Mouse (Mus musculus): ENCODE measurements around the gene Snrpa1.

Gene Snrpa1

DNA sequence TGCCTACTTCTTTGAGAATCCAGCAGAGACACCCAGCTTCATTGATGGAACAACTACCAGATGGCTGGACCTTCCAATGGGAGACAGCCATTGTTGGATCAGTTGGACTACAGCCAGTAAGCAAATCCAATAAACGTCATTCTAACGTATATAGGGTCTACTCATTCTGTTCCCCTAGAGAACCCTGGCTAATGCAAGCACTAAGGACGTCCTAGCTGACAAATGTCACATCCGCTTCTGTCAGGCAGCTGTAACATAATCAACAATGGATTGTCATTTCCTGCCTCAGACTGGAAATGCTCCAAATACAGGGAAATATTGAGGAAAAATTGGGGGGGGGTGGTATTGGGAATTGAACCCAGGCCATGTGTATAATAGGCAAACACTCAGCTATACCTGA lies 47.0 kb downstream of the Snrpa1 start:
- ChIA-PET POLR2A (interaction anchor here in 3 of 4 experiments (0.6 to 0.9 kb wide), 3 partner anchors 10 to 651 kb away, joined by 3 read pairs; no protein-coding TSS in a partner anchor), CTCF (interaction anchor here in 2 of 4 experiments (0.6 to 1.0 kb wide), 4 partner anchors 26 to 201 kb away, joined by 3 to 13 read pairs (median 3); partner anchors contain the start of gene Selenos (in 1 of the 2))

DNA sequence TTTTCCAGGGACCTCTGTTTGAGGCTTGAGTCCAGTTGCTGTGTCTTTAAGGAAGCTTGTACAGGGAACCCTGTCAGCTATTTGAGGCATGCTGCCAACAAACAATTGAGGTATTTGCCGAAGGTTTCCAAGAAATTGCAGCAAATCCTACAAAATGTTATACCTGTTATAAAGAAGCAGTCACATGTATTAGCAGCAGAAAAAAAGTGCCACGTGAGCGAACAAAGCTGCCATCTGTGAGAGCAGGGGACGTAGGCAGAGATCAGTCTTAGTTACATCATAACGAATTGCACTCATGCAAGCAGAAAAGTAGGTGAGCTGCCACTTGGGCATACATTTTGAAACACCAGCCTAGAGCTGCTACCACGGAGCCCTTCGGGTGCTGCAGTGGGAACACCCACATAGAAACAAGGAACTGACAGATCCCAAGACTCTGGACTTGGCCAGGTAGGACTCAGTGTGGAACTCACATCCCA lies 47.8 kb downstream of the Snrpa1 start:
- POLR2A ChIA-PET = interaction anchor here in 2 of 4 experiments (0.6 to 1.7 kb wide), 3 partner anchors 27 to 195 kb away, joined by 3 to 4 read pairs (median 3); partner anchors contain the start of gene Selenos (in 1 of the 2)
- CTCF ChIA-PET = interaction anchor here in 1 of 4 experiments (1.0 kb wide), 1 partner anchor 27 kb away, joined by 13 read pairs; the partner anchor contains the start of gene Selenos

DNA sequence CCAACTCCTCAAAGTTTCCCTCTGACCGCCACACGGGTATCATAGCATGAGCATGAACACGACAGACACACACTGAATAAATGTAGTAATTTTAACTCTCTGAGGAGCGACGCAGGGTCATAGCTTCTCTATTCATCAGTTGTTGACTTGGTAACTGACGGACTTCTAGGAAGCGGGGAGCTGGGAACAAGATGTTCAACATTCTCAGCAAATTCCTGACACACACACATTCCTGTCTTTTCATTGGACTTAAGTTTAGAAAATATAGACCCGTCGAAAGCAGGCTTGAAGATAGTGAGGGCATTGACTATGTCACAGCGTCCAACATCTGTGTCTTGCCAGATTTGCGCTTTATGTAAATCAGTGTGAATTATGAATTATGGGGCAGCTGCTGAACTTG lies 48.4 kb downstream of the Snrpa1 start:
- ChIA-PET CTCF (interaction anchor here in 1 of 4 experiments (0.9 kb wide), 1 partner anchor 553 kb away, joined by 3 read pairs; no protein-coding TSS in a partner anchor), POLR2A (interaction anchor here in 2 of 4 experiments (1.5 to 1.7 kb wide), 2 partner anchors 28 to 193 kb away, joined by 3 to 4 read pairs; partner anchors contain the start of gene Selenos (in 1 of the 2))

DNA sequence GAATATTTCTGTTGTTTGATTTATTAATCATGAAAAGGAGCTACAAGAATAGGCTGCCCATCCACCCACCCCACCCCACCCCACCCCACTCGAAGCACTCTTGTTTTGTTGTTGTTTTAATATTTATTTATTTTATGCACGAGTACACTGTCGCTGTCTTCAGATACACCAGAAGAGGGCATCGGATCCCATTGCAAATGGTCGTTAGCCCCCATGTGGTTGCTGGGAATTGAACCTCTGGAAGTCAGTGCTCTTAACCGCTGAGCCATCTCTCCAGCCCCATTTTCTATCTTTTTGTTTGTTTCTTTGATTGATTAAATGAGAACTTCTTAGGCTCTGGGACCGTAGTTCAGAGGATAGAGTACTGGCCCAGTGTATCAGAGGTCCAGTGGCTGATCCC lies 49.1 kb downstream of the Snrpa1 start:
- CTCF ChIA-PET = interaction anchor here in 2 of 4 experiments (0.6 to 0.9 kb wide), 2 partner anchors 83 to 552 kb away, joined by 3 read pairs; no protein-coding TSS in a partner anchor
- POLR2A ChIA-PET = interaction anchor here in 3 of 4 experiments (0.6 to 1.7 kb wide), 5 partner anchors 26 to 192 kb away, joined by 3 to 10 read pairs (median 3); partner anchors contain the start of gene Selenos (in 1 of the 3)

DNA sequence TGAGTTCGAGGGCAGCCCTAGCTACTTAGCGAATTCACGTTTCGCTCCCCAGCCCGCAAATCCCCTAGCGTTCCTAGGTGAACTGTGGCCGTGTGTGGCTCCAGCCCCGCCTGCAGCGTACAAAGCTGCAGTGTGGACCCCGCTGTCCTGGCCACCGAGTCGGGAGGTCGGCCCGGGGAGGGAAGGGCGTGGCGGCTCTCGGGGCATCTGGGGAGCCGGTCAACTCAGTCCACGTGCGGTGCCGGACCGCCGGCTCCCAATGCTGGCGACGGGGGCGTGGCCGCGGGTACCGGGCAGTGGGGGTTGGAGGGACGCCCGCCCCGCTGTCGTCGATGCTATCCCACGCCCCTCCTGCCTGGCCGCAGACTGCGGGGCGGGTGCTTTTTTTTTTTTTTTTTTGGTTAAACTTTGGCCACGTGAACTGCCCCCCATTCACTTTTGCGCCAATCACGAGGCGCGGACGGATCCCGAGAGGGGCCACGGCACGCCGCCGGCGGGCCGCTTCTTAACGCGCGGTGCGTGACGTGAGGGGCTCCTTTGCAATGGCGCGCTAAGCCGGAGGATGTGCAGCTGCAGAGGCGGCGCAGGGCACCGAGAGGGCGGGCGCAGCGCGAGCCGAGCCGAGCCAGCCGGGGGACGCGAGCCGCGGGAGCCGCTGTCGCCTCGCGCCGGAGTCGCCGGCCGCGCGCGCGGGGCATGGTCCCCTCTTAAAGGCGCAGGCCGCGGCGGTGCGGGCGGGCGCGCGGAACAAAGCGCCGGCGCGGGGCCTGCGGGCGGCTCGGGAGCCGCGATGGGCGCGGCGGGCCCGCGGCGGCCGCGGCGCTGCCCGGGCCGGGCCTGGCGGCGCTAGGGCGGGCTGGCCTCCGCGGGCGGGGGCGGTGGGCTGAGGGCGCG lies 50.4 kb downstream of the Snrpa1 start, which contains the start of gene Chsy1:
Chsy1 (plus strand) TSS at position 555 of the 894 bp plus-strand sequence.
- POLR2A ChIA-PET = interaction anchor here in 3 of 4 experiments (0.5 to 1.8 kb wide), 11 partner anchors 11 to 438 kb away, joined by 3 to 11 read pairs (median 3); partner anchors contain the start of gene Selenos (in 1 of the 3)
- CTCF ChIA-PET = interaction anchor here (0.6 to 1.1 kb wide), 7 partner anchors 9 to 396 kb away, joined by 3 to 10 read pairs (median 4); no protein-coding TSS in a partner anchor

DNA sequence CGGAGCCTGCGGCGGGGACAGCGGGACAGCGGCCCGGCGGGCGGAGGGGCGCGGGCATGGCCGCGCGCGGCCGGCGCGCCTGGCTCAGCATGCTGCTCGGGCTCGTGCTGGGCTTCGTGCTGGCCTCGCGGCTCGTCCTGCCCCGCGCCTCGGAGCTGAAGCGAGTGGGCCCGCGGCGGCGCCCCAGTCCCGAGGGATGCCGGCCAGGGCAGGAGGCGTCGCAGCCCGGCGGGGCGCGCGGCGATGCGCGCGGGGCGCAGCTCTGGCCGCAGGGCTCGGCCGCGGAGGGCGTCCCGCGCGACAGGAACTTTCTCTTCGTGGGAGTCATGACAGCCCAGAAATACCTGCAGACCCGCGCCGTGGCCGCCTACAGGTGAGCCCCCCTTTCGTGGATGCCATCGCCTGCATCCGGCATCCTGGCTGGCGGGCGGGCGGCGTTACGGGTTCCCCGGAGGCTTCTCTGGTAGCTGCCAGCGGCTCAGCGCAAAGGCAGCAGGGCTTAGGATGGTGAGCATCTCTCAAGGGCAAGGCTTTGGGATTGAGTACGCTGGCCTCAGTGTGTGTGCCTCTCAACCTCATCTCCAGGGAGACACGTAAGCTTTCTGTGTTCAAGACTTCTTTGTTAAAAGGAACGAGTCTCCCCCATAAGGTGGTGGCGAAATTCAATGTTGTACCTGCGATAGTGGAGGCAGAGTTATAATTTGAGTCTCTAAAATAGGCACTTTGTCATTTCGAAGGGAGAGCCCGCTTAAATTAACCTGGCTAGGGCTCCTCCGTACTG lies 51.2 kb downstream of the Snrpa1 start:
- ChIA-PET POLR2A (interaction anchor here (0.5 to 1.8 kb wide), 13 partner anchors 8 to 660 kb away, joined by 3 to 11 read pairs (median 3); partner anchors contain the start of gene Selenos (in 1 of the 4)), CTCF (interaction anchor here (0.6 to 1.1 kb wide), 4 partner anchors 10 to 396 kb away, joined by 3 to 10 read pairs (median 4); no protein-coding TSS in a partner anchor)

DNA sequence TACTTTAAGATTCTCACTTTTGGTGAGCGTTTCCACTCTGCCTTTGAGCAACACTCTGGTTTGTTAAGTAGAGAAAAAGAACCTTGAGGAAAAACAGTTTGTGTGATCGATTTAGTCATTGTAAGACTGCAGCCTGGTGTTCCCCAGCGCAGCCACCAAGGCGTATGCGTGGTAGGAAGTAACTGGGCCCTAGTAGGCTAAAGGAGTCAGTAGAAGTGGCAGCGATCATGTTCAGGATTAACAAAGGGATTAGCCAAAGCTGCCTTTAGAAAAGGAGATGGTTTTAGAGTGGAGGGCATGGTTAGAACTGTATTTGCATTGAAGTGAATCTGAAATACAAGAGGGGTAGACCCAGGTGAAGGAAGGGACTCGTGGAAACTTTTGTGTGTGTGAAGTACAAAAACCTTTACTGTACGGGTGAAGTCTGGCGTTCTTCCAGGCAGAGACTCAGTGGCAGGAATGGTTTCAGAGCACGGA lies 51.9 kb downstream of the Snrpa1 start:
- POLR2A ChIA-PET = interaction anchor here (0.5 to 1.8 kb wide), 11 partner anchors 8 to 661 kb away, joined by 3 to 11 read pairs (median 3); partner anchors contain the start of gene Selenos (in 1 of the 4)
- CTCF ChIA-PET = no interaction called here

DNA sequence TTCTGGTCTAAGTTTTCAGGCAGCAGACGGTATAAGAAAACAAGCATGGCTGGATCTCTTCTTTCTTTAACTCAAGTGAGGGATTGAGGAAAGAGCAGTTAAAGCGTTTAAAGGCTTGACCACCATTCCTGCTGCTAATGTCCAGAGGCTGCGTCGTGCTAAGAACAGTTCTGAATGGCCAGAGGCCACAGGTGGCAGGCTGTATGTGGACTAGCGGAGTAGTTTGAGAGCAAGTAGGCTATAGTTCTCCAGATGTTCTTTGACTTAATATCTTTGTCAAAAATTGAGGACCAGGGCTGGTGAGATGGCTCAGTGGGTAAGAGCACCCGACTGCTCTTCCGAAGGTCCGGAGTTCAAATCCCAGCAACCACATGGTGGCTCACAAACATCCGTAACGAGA lies 52.4 kb downstream of the Snrpa1 start:
- ChIA-PET CTCF (no interaction called here), POLR2A (interaction anchor here in 2 of 4 experiments (1.1 to 1.8 kb wide), 4 partner anchors 8 to 38 kb away, joined by 3 to 11 read pairs (median 4); partner anchors contain the start of gene Selenos (in 1 of the 2))

DNA sequence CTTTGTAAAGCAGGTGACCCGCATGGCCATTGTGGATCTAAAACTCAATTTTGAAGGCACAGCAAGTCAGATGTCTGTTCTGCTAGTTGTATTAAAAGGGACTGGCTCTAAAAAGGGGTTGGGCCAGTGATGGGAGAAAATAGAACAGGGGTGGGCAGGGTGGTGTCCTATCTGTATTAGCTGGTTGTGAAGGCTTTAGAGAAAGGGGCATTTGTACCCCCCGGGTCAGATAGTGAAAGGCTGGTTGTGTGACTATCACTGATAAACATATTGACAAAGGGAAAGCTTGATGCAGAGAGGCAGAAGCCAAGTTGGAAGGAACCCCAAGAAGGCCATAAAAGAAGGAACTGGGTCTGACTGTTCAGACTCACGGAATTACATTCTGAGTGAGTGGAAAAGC lies 54.8 kb downstream of the Snrpa1 start:
- CTCF ChIA-PET = interaction anchor here in 1 of 4 experiments (1.2 kb wide), 1 partner anchor 11 kb away, joined by 4 read pairs; no protein-coding TSS in a partner anchor
- POLR2A ChIA-PET = interaction anchor here in 1 of 4 experiments (0.9 to 1.5 kb wide), 3 partner anchors 11 to 80 kb away, joined by 3 to 6 read pairs (median 5); partner anchors contain the start of gene Selenos

DNA sequence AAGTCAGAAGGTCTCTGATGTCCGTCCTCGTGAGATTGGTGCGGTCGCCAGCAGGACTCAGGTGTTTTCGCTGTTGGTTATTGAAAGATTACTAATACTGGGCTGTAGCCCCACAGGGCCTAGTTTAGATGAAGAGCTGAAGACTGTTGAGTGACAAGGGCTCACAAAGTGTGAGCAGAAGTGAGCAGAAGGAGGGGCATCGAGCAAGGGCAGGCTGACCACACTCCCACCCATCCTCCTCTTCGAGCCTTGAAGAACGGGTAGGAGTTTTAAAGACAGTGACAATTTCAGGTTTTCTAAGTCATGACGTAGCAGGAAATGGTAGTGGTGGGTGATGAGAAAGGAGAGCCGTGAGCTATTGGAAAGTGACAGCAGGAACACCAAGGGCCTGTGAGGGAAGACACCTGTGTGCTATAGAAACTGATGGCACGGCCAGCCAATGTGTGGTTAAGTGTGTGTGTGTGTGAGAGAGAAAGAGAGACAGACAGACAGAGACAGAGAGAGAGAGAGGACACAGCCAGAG lies 57.1 kb downstream of the Snrpa1 start:
- ChIA-PET CTCF (no interaction called here), POLR2A (interaction anchor here in 2 of 4 experiments (0.9 to 1.0 kb wide), 2 partner anchors 14 to 37 kb away, joined by 3 read pairs; partner anchors contain the start of gene Selenos (in 1 of the 2))

DNA sequence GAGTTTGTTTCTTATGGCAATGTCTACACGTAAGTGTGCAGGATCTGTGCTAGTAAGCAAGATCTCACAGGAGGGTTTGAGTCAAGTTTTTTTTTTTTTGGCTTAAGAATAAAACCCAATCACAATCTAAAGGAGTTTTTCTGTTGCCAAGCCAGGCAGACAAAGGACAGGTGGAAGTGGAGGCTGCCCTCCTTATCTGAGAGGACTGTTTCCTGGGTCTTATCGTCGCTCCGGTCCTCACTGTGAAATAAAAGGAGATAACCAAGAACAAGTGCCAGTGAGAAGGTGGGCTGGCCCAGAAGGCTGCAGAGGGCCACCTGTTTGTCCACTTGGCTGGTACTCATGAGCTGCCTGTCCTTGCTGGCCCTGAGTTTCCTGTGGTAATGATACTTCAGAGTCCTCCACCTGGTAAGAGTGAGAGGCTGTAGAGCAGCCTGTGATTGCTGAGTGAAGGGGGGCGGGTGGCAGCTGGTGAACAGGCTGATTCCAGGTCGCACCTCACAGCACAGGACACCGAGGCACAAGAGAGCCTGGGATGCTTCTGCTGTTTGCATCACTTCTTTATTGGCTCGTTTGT lies 58.2 kb downstream of the Snrpa1 start:
- CTCF ChIA-PET = no interaction called here

DNA sequence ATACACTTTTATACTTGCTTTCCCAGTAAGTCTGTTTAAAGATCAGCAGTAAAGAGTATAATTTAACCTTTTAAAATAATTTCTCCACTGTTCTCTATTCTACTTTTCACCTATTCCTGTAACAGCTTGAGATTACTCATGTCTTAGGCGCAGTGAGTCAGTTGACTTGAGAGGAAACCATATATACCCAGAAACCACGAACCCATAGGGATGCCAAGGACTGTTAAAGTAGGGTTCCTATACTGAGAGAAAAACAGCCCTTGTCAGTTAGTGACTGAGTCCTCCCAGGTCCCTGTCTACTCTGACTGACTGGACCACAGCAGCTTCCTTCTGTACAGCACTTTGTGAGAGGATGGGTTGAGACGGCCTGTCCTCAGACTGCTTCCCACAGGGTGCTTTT lies 59.2 kb downstream of the Snrpa1 start:
- CTCF ChIA-PET = no interaction called here

More for the DNA sequence above, 58.2 kb downstream of the Snrpa1 start:
- POLR2A ChIA-PET = interaction anchor here in 2 of 4 experiments (0.9 to 1.6 kb wide), 5 partner anchors 11 to 38 kb away, joined by 3 to 6 read pairs (median 4); partner anchors contain the start of gene Selenos (in 1 of the 2)

DNA sequence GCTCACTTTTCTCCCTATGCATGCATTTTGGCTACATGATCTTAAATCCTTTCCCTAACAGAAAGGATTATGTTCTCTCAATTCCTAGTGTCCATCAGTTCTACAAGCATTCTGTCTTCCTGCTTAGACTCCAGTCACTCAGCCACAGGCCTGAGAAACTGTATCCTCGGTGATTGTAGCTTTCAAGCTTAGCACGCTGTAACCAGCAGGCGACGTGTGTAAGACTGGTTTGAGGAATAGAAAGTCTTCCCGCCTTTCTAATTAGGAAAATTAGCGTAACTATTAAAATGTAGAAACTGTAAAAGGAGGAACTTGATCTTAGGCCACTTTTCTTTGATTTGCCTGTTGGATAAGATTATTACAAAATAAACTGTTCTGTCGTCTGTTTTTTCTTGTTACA lies 60.0 kb downstream of the Snrpa1 start:
- CTCF ChIA-PET = no interaction called here
- POLR2A ChIA-PET = interaction anchor here in 1 of 4 experiments (0.5 to 1.6 kb wide), 4 partner anchors 8 to 39 kb away, joined by 3 to 5 read pairs (median 4); no protein-coding TSS in a partner anchor

More for the DNA sequence above, 59.2 kb downstream of the Snrpa1 start:
- POLR2A ChIA-PET = interaction anchor here in 1 of 4 experiments (0.8 to 1.6 kb wide), 6 partner anchors 8 to 78 kb away, joined by 3 to 6 read pairs (median 4); partner anchors contain the start of gene Selenos

DNA sequence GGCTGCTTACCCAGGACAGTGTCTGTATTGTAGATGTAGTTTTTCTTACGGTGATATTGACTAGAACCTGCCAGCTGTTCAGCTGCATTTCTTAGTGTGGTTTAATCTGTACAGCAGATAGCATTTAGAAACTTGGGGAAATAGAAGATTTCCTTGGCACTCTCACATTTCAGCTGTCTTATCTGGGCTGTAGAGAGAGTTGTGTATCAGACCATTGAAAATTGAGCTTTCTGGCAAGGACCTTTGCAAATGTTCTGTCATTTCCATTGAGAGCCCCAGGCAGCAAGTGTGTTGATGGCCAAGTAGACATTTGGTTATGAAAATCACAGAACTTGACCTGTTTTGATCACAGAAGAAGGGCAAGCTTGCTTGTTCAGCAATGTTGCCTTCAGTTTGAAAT lies 61.3 kb downstream of the Snrpa1 start:
- POLR2A ChIA-PET = interaction anchor here in 2 of 4 experiments (1.0 to 1.4 kb wide), 3 partner anchors 10 to 41 kb away, joined by 3 to 4 read pairs (median 3); partner anchors contain the start of gene Selenos (in 1 of the 2)
- CTCF ChIA-PET = no interaction called here

DNA sequence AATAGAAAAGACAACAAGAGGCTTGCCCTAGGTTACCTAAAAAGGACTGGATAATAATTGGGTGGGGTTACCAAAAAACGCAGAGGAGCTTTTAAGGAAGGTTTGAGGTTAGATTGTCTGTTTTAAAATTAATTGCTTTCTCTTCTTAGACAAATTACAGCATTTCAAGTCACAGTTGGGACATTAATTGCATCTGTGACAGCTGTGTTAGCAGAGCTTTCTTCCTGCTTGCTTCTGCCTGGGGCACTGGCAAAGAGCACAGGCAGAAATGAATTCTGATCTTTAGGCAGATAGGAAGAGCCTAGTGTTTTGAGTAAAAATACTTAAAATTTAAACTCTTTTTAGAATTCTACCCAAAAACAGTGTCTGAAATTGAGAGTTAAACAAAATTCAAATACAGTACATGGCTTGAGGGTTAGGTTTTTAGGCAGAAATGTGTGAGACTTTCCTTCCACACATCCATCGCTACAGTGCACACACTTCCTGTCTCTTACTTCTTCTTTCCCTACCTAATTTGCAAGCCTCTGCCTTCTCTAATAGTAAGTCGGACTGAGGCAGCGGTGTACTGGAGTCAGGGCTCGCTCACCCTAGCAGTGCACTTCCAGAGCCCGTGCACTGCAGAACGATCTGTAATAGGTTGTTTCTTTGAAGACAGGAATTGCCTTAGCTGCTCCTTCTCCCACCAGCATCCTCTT lies 62.0 kb downstream of the Snrpa1 start:
- ChIA-PET POLR2A (interaction anchor here in 3 of 4 experiments (0.6 to 1.4 kb wide), 5 partner anchors 10 to 319 kb away, joined by 3 to 4 read pairs (median 3); partner anchors contain the start of gene Selenos (in 1 of the 3)), CTCF (no interaction called here)

Data from embryonic stem cell, embryonic (primary cell).